In genomic region chr14:45566066-45566937, GRCm38 (mm10) we compare ENCODE assay signal across 8 mouse cellular contexts. TPM values are rescaled to one million over a fixed set of nuclear protein-coding genes. Genes with fewer than 3 reads are reported as not detected.
DNase-seq lines count a peak whose midpoint lies in the region; ATAC-seq lines count a peak whose summit lies in the region.

No protein-coding gene starts in this region.

- no peaks in the 10 kb centered on the region for H3K9me3 ChIP-seq in forebrain, embryonic 14.5 days (replicated peaks; ENCODE audit: control insufficient read depth, low read length)
- no peaks in the 10 kb centered on the region for H3K9me3 ChIP-seq in hindbrain, embryonic 15.5 days
- no peaks in the 10 kb centered on the region for H3K9me3 ChIP-seq in megakaryocyte, embryonic 14.5 days

- intact Hi-C loops in left cerebral cortex, postnatal 14 days (cut with DNase I), result loop anchor here (5.0 to 10.0 kb wide), 2 partner anchors 36 to 128 kb away; no protein-coding TSS in a partner anchor

- peak overlapping the region; percentile 33; the same call in 1 of the 2 replicates for H3K27ac ChIP-seq in forebrain, embryonic 14.5 days (ENCODE audit: low read depth, low read length)
- H3K27ac ChIP-seq in hindbrain, embryonic 15.5 days (replicated peaks), result peak overlapping the region; percentile 70

- H3K4me2 ChIP-seq in forebrain, embryonic 14.5 days (ENCODE audit: low read length), result peak overlapping the region; percentile 44
- H3K4me2 ChIP-seq in hindbrain, embryonic 15.5 days, result peak overlapping the region; percentile 48

- no peaks in the 10 kb centered on the region for H3K36me3 ChIP-seq in forebrain, embryonic 14.5 days (ENCODE audit: control insufficient read depth, insufficient read depth, low read length)
- no peaks in the 10 kb centered on the region for H3K36me3 ChIP-seq in hindbrain, embryonic 15.5 days
- H3K36me3 ChIP-seq in megakaryocyte, embryonic 14.5 days (replicated peaks; ENCODE audit: low read length), result no peaks in the 10 kb centered on the region

- no peak overlapping the region for H3K9ac ChIP-seq in forebrain, embryonic 14.5 days (ENCODE audit: low read length)
- H3K9ac ChIP-seq in hindbrain, embryonic 15.5 days, result no peak overlapping the region

- peak overlapping the region; percentile 16 for H3K4me3 ChIP-seq in forebrain, embryonic 14.5 days (ENCODE audit: low read depth, low read length)
- peak overlapping the region; percentile 18; the same call in 1 of the 2 replicates for H3K4me3 ChIP-seq in hindbrain, embryonic 15.5 days
- peak overlapping the region; percentile 87 for H3K4me3 ChIP-seq in megakaryocyte, embryonic 14.5 days (replicated peaks)

- peaks cover 10% of the 10 kb centered on the region; the same call in 1 of the 2 replicates for H3K4me1 ChIP-seq in forebrain, embryonic 14.5 days (ENCODE audit: control insufficient read depth, insufficient read depth, low read length)
- peaks cover 7% of the 10 kb centered on the region; the same call in 1 of the 2 replicates for H3K4me1 ChIP-seq in hindbrain, embryonic 15.5 days (replicated peaks)
- peaks cover 12% of the 10 kb centered on the region for H3K4me1 ChIP-seq in megakaryocyte, embryonic 14.5 days

- 16% methylated on average over 30 of the region's 33 CpGs for WGBS in forebrain, embryonic 14.5 days
- 18% methylated on average over 33 of the region's 33 CpGs for WGBS in hindbrain, embryonic 15.5 days

- DNase-seq in cerebellum, adult 11 months, result peak; percentile 45
- DNase-seq in cerebellum, adult 11-12 months, result peak; percentile 29
- peak; percentile 82 for DNase-seq in forebrain, embryonic 14.5 days (ENCODE audit: low spot score)
- DNase-seq in left cerebral cortex, postnatal 14 days (ENCODE audit: low spot score in 2 of 2), result peak; percentile 64 to 70
- peak; percentile 47 for DNase-seq in spleen, adult 12 weeks (ENCODE audit: low spot score)

- no peak for ATAC-seq in cerebellum, adult (ENCODE audit: insufficient number of reproducible peaks, low FRiP score, low TSS enrichment)
- ATAC-seq in forebrain, embryonic 14.5 days, result 0 out of 2 replicates have a peak, but pooled peaks have one; percentile 41
- ATAC-seq in hindbrain, embryonic 15.5 days (ENCODE audit: low FRiP score, low read depth), result no peak

- H3K27me3 ChIP-seq in forebrain, embryonic 14.5 days (replicated peaks; ENCODE audit: control insufficient read depth, insufficient read depth, low read length), result no peaks in the 10 kb centered on the region
- 0 out of 2 replicates have a peak, but pooled peaks cover 3% of the 10 kb centered on the region for H3K27me3 ChIP-seq in hindbrain, embryonic 15.5 days
- H3K27me3 ChIP-seq in megakaryocyte, embryonic 14.5 days (replicated peaks), result peaks cover 16% of the 10 kb centered on the region

RNA-seq across cellular contexts. Expression of gene Fermt2, which starts 36.4 kb away (rescaled TPM):
- polyA plus RNA-seq in forebrain, embryonic 14.5 days (2014; fragmentation: Nextera tagmentation; extraction: Ambion mirVana), result 55.4 and 68.4 TPM in 2 replicates
- 62.3 and 69.9 TPM in 2 replicates for polyA plus RNA-seq in hindbrain, embryonic 15.5 days (2015; fragmentation: Nextera tagmentation; extraction: Ambion mirVana)
- total RNA-seq in left cerebral cortex, postnatal 14 days (2021), result 100 to 1,000 TPM; 100 to 114 TPM
- not detected in 2 replicates for polyA plus RNA-seq in megakaryocyte, embryonic 14.5 days (2012; ENCODE audit: insufficient read depth, low replicate concordance)

Comparison
In these comparisons a context has a peak if more than half of its experiments do, and no peak if none do; other contexts are left out.
1. DNase-seq: peak in every context shown above with its lines; median percentile 82 in forebrain, embryonic 14.5 days; 67 in left cerebral cortex, postnatal 14 days; 47 in spleen, adult 12 weeks; 45 in cerebellum, adult 11 months; 29 in cerebellum, adult 11-12 months.
2. H3K4me3 ChIP-seq: peak in every context shown above with its lines; median percentile 87 in megakaryocyte, embryonic 14.5 days; 18 in hindbrain, embryonic 15.5 days; 16 in forebrain, embryonic 14.5 days.
3. RNA of gene Fermt2, which starts 36.4 kb away (polyA plus RNA-seq): 55.4 to 68.4 TPM in forebrain, embryonic 14.5 days and 62.3 to 69.9 TPM in hindbrain, embryonic 15.5 days; not detected in megakaryocyte, embryonic 14.5 days; every median in the first group is over 10 times any median in the second.